Mouse (Mus musculus): ENCODE measurements around the gene Entpd8.

GRCm38 (mm10) chr2:25110505-25111183 lies 30.5 kb downstream of the Entpd8 start:
- TF ChIP-seq CTCF (IDR thresholded peaks at IDR 0.05; ENCODE audit: borderline replicate concordance, control insufficient read depth, extremely low read depth, insufficient read depth, low read length, poor library complexity) = no peak
- no peak for TF ChIP-seq POLR2A (IDR thresholded peaks at IDR 0.05; ENCODE audit: control insufficient read depth, extremely low read depth, insufficient read depth, low read length, poor library complexity)
